Mouse (Mus musculus) kidney, embryonic 15.5 days (tissue): Measurements from ENCODE around the gene Gm15446. TPM values are rescaled to one million over a fixed set of nuclear protein-coding genes. Genes with fewer than 3 reads are reported as not detected.
A peak's percentile ranks its signal among the peaks of the same experiment; 100 is the strongest.
"Not testable (repeated sequence)": the region's sequence is repeated elsewhere in the genome, so short reads cannot be mapped to it uniquely, and the experiment has no call there.

ENCODE experiments used
- ATAC-seq: fragments of 200-750 bp; cut with Nextera tagmentation; replicated peaks from 2 replicates; pipeline ENCODE4 v1.8.0; 2017; ENCODE audit warnings: moderate TSS enrichment; ENCODE audit not compliant: low FRiP score
- H3K27ac ChIP-seq: fragments of 300-500 bp; sonication (generic); 2 replicates; pipeline ENCODE4 v1.5.1; 2015; ENCODE audit warnings: mild to moderate bottlenecking, inconsistent platforms
- H3K27me3 ChIP-seq: fragments of 300-500 bp; sonication (generic); 2 replicates; pipeline ENCODE4 v1.6.1; 2015; ENCODE audit warnings: inconsistent platforms
- H3K36me3 ChIP-seq: fragments of 300-500 bp; sonication (generic); 2 replicates; pipeline ENCODE4 v1.6.1; 2015; ENCODE audit warnings: inconsistent platforms
- H3K4me1 ChIP-seq: fragments of 300-500 bp; sonication (generic); 2 replicates; pipeline ENCODE4 v1.6.1; 2015; ENCODE audit warnings: inconsistent platforms
- H3K4me2 ChIP-seq: fragments of 300-500 bp; sonication (generic); 2 replicates; pipeline ENCODE4 v1.6.1; 2015; ENCODE audit warnings: moderate library complexity, mild to moderate bottlenecking, inconsistent platforms
- H3K4me3 ChIP-seq: fragments of 300-500 bp; sonication (generic); replicated peaks from 2 replicates; pipeline ENCODE4 v1.5.1; 2015; ENCODE audit warnings: mild to moderate bottlenecking, inconsistent platforms
- H3K9ac ChIP-seq: fragments of 300-500 bp; sonication (generic); 2 replicates; pipeline ENCODE4 v1.6.1; 2015; ENCODE audit warnings: mild to moderate bottlenecking, inconsistent platforms
- H3K9me3 ChIP-seq: fragments of 300-500 bp; sonication (generic); replicated peaks from 2 replicates; pipeline ENCODE4 v1.6.1; 2016; ENCODE audit warnings: inconsistent platforms
- WGBS: fragments of 180-500 bp; shearing (Covaris S2); methylation state at CpG from one replicate; pipeline ENCODE4 v1.1.7; 2015; ENCODE audit warnings: mixed read lengths; 5-methylcytosine and 5-hydroxymethylcytosine counted together
- polyA plus RNA-seq: library from polyadenylated mRNA; unstranded; fragments of >200 nt; fragmentation: Nextera tagmentation; extraction: Ambion mirVana; gene quantifications from 2 replicates; pipeline ENCODE4 v1.2.1, GENCODE M21; 2015

The Gm15446 gene
- polyA plus RNA-seq: 0.66 and 0.98 TPM in 2 replicates

- H3K4me1 ChIP-seq, H3K27me3 ChIP-seq, H3K36me3 ChIP-seq, H3K9me3 ChIP-seq: not testable (repeated sequence)
- under 1% methylated on average over 22 of the region's 22 CpGs for WGBS
- ATAC-seq: peak; percentile 100
- H3K27ac ChIP-seq: peak within 1 kb of the TSS; percentile 72; the same call in 1 of the 2 replicates
- peak within 1 kb of the TSS; percentile 38 for H3K9ac ChIP-seq
- H3K4me3 ChIP-seq: peak within 1 kb of the TSS; percentile 63
- peak within 1 kb of the TSS; percentile 57 for H3K4me2 ChIP-seq
Observed at GRCm38 (mm10) chr5:109923261-109924071, at the start of gene Gm15446. Gene Gm15446, plus strand, starts transcription at chr5:109923400.

- H3K36me3 ChIP-seq, H3K4me1 ChIP-seq, H3K9me3 ChIP-seq, H3K27me3 ChIP-seq, ATAC-seq: not testable (repeated sequence)
- Histone ChIP-seq H3K4me3 (peak overlapping the region; percentile 63), H3K4me2 (peak overlapping the region; percentile 57), H3K27ac (peak overlapping the region; percentile 41; the same call in 1 of the 2 replicates), H3K9ac (peak overlapping the region; percentile 38; the same call in 1 of the 2 replicates)
- 1% methylated on average over 2 of the region's 2 CpGs for WGBS
Observed at GRCm38 (mm10) chr5:109924129-109924528, 929 bp downstream of the Gm15446 start.

DNA sequence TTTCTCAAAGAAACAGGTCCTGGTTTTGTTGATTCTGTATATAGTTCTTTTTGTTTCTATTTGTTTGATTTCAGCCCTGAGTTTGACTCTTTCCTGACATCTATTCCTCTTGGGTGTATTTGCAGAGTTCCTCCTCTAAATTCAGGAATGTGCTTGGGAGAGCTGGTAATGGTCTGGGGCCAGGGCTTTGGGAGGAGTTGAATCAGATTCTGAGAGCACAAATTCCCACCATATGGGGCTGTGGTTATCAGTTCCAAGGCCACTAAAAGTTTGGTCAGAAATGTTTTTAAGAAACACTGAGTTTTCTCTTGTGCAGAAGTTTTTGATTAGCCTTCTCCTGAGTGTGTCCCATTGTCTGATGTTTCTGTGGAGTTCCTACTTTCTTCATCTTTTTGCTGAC lies 1.7 kb downstream of the Gm15446 start:
- no peak overlapping the region for H3K27ac ChIP-seq
- H3K4me1 ChIP-seq: peaks cover 8% of the 10 kb centered on the region
- H3K9ac ChIP-seq: no peak overlapping the region
- ATAC-seq: no peak
- H3K36me3 ChIP-seq: 0 out of 2 replicates have a peak, but pooled peaks cover 6% of the 10 kb centered on the region
- no peak overlapping the region for H3K4me2 ChIP-seq
- H3K27me3 ChIP-seq: no peaks in the 10 kb centered on the region
- no peaks in the 10 kb centered on the region for H3K9me3 ChIP-seq
- H3K4me3 ChIP-seq: no peak overlapping the region

DNA sequence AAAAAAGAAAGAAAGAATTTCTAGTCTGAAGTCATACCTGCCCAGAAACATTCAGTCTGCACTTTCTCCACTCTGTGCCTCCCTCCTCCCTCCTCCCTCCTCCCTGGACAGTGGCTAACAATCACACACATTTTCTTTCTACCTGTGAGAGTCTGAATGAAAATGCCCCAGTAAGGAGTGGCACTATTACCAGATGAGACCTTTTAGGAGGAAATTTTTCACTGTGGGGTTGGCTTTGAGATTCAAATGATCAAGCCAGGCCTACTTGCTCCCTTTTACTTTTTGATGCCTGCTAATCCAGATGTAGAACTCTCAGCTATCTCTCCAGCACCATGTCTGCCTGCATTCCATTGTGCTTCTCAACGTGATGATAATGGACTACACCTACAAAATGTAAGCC lies 27.1 kb downstream of the Gm15446 start:
- Histone ChIP-seq H3K36me3 (no peaks in the 10 kb centered on the region), H3K4me2 (no peak overlapping the region), H3K27me3 (no peaks in the 10 kb centered on the region), H3K9ac (no peak overlapping the region), H3K4me1 (no peaks in the 10 kb centered on the region), H3K9me3 (no peaks in the 10 kb centered on the region), H3K27ac (no peak overlapping the region), H3K4me3 (no peak overlapping the region)
- ATAC-seq: no peak
- no CpG with 5 or more reads among the region's 1 CpGs for WGBS

- H3K9me3 ChIP-seq, H3K27ac ChIP-seq, H3K4me2 ChIP-seq, H3K9ac ChIP-seq, H3K36me3 ChIP-seq, H3K4me1 ChIP-seq, H3K4me3 ChIP-seq, H3K27me3 ChIP-seq, ATAC-seq: not testable (repeated sequence)
- no CpG with 5 or more reads among the region's 2 CpGs for WGBS
Observed at GRCm38 (mm10) chr5:109980743-109981142, 57.5 kb downstream of the Gm15446 start.

Other genes with a start within 250 kb of the Gm15446 start
- gene 5430403G16Rik, start 232.4 kb upstream of the Gm15446 start, polyA plus RNA-seq: 3.2 TPM in 2 replicates
- 10.3 and 12.3 TPM in 2 replicates for gene 4930522L14Rik, start 171.5 kb upstream of the Gm15446 start, polyA plus RNA-seq
- 21.7 and 24.1 TPM in 2 replicates for gene Zfp932, start 73.1 kb downstream of the Gm15446 start, polyA plus RNA-seq
- 6.7 and 7.6 TPM in 2 replicates for gene Gm17655, start 149.1 kb downstream of the Gm15446 start, polyA plus RNA-seq
- gene Gm35315, start 171.0 kb downstream of the Gm15446 start, polyA plus RNA-seq: 1.5 and 2.2 TPM in 2 replicates
- 1.4 and 1.6 TPM in 2 replicates for gene Plcxd1, start 176.6 kb downstream of the Gm15446 start, polyA plus RNA-seq
- 32.3 and 34.9 TPM in 2 replicates for gene Gtpbp6, start 184.8 kb downstream of the Gm15446 start, polyA plus RNA-seq
- gene Zfp605, start 186.7 kb downstream of the Gm15446 start, polyA plus RNA-seq: 3.8 and 5.7 TPM in 2 replicates
- 35.3 and 38.1 TPM in 2 replicates for gene Chfr, start 212.4 kb downstream of the Gm15446 start, polyA plus RNA-seq